Mouse (Mus musculus) gastrocnemius, adult 8-10 months (tissue): ENCODE results near the gene Ctu1. TPM values are rescaled to one million over a fixed set of nuclear protein-coding genes. Genes with fewer than 3 reads are reported as not detected.
"Not testable (repeated sequence)": the region's sequence is repeated elsewhere in the genome, so short reads cannot be mapped to it uniquely, and the experiment has no call there.

Experiments
- DNase-seq, 2 experiments: peaks; one replicate each; pipeline ENCODE4 v3.0.0; 2022; ENCODE audit warnings: low spot score in 2 of 2
- total RNA-seq, 4 experiments: library from RNA; stranded (reverse); gene quantifications; 2 replicates each; pipeline ENCODE4 v1.2.4; 2022

Gene Ctu1
- total RNA-seq, 4 experiments from 2014 or later: 2.1 to 3.2 (median 2.6) TPM

DNA sequence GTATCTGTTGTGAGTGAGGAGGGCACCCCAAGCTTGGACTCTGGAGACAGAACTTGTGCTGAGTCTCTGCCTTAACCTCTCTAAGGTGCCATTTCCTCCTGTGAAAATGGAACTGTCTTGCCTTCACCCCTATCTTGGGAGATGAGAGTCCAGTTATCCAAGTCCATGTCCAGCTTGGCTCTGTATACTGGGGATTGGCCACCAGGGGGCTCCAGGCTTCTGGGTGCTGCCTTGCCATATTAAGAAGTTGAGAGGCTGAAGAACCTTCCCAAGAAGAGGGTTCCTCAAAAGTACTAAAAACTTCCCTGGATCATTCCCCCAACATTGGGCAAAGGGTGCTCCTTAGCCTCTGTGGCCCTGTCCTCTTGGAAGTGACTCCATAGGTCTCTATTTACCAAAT lies 6.7 kb downstream of the Ctu1 start:
- no peak for DNase-seq

- no peak for DNase-seq
Measured at GRCm38 (mm10) chr7:43680960-43681359, 9.1 kb downstream of the Ctu1 start.

- DNase-seq: not testable (repeated sequence)
Measured at GRCm38 (mm10) chr7:43682511-43682910, 10.7 kb downstream of the Ctu1 start.

GRCm38 (mm10) chr7:43685088-43685487 lies 13.3 kb downstream of the Ctu1 start:
- DNase-seq: no peak

DNA sequence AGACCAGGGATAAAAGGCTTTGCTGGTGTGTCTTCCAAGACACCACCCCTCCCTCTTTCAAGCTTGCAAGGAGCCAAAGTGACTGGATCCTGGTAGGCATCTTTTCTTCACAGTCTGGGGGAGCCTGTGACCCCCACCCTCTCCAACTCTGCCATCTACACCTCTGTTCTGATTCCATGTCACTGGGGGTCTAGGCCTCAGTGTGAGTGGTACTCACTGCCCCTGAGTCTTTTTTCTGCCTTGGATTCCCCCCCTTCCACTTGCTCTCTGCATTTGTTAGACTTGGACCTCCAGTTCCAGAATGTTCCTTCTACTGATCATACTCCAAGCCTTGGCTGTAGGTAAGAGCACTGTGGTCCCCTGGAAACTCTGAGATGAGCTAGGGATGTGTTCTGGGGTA lies 18.3 kb downstream of the Ctu1 start, which contains the start of gene Klk14:
TSS of gene Klk14 (plus strand) at position 301 of the 400 bp plus-strand sequence.
- no peak for DNase-seq

DNA sequence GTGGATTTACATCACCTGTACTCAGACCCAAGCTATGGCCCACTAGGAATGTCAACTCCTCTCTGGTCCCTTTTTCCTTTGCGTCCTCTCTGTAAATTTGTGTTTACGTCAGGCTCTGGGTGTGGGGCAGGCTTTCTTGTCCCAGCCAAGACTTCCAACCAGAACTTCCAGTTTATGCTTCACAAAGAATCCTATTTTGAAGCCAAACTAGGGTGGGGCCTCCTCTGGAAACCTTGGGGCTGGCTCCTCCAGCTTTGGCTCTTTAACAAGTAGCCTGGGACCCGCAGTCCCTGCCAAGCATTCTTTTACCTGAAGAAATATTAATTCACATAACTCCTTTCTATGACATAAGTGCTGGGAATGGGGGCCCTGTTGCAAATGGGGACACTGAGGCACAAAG lies 38.2 kb downstream of the Ctu1 start:
- DNase-seq: no peak

DNA sequence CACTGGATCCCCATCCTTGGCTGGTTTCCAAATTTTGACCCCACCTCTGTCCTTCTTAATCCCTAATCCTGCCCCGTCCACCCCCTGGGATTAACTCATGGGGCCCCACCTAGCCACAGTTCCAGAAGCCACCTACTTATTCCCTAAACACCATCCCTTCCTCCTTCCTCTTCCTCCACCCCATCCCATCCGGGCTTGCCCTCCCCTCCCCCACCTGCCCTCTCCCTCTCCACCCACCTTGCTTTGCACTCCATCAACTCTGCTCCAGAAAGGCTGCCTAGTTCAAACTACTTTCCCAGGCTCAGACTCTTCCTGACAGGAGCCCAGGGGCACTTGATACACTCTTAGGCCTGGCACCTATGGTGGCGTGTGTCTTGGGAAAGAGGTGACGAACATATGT lies 40.5 kb downstream of the Ctu1 start, which contains the start of gene Klk13:
TSS of gene Klk13 (plus strand) at position 301 of the 400 bp plus-strand sequence.
- DNase-seq: no peak

DNA sequence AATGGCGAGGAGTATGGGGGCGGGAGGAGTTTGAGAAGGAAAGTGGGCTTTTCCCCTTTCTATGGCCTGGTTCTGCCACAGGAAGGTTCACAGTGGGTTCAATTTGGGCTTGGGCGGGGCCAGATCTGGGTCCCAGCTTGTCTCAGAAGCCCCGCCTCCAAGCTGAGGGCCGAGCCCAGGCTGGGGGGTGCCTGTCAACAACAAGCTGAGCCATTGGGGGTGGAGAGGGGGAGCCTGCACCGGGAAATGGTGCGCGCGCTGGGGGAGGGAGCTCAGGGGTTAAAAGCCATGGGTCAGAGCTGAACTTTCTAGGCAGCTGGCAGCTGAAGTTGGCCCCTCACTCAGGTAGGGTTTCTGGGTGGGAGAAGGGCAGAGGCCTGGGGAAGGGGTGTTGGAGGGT lies 41.1 kb downstream of the Ctu1 start:
- no peak for DNase-seq

GRCm38 (mm10) chr7:43713741-43714351 lies 42.0 kb downstream of the Ctu1 start:
- DNase-seq: no peak

Other genes with a start within 250 kb of the Ctu1 start
- not detected for gene Lim2, start 244.3 kb upstream of the Ctu1 start, total RNA-seq
- not detected for gene Nkg7, start 234.9 kb upstream of the Ctu1 start, total RNA-seq
- not detected for gene Cldnd2, start 231.2 kb upstream of the Ctu1 start, total RNA-seq
- 100 to 1,000 TPM; 284 to 324 (median 303) TPM for gene Etfb, start 227.9 kb upstream of the Ctu1 start, total RNA-seq
- under 1 TPM in 1 of 4 experiments, not detected in 3; 0.73 TPM for gene Gm45233, start 227.9 kb upstream of the Ctu1 start, total RNA-seq
- 1 to 10 TPM; 1.3 to 2.7 (median 1.7) TPM for gene Vsig10l, start 208.9 kb upstream of the Ctu1 start, total RNA-seq
- gene Iglon5, start 181.9 kb upstream of the Ctu1 start, total RNA-seq: under 1 TPM in 3 of 4 experiments, not detected in 1; 0.10 to 0.31 (median 0.13) TPM
- gene 4931406B18Rik, start 166.1 kb upstream of the Ctu1 start, total RNA-seq: not detected
- gene Cd33, start 127.6 kb upstream of the Ctu1 start, total RNA-seq: under 1 TPM; 0.10 to 0.75 (median 0.52) TPM
- gene Zfp658, start 109.8 kb upstream of the Ctu1 start, total RNA-seq: under 1 TPM; 0.16 to 0.43 (median 0.33) TPM
- 1 to 10 TPM; 3.6 to 3.9 (median 3.8) TPM for gene Zfp719, start 92.4 kb upstream of the Ctu1 start, total RNA-seq
- gene Zfp819, start 64.8 kb upstream of the Ctu1 start, total RNA-seq: not detected
- gene Ceacam18, start 37.3 kb upstream of the Ctu1 start, total RNA-seq: not detected
- under 1 TPM; 0.12 to 0.25 (median 0.16) TPM for gene Siglece, start 11.9 kb upstream of the Ctu1 start, total RNA-seq
- gene Klk14, start 18.4 kb downstream of the Ctu1 start, total RNA-seq: under 1 TPM in 1 of 4 experiments, not detected in 3; 0.19 TPM
- not detected for gene Klk13, start 40.6 kb downstream of the Ctu1 start, total RNA-seq
- gene Klk12, start 96.9 kb downstream of the Ctu1 start, total RNA-seq: not detected
- under 1 TPM in 1 of 4 experiments, not detected in 3; 0.40 TPM for gene Klk11, start 102.6 kb downstream of the Ctu1 start, total RNA-seq
- under 1 TPM; 0.27 to 0.53 (median 0.31) TPM for gene Klk10, start 109.0 kb downstream of the Ctu1 start, total RNA-seq
- not detected for gene Klk9, start 119.9 kb downstream of the Ctu1 start, total RNA-seq
- gene Klk8, start 125.6 kb downstream of the Ctu1 start, total RNA-seq: 1 to 10 TPM in 2 of 4 experiments, under 1 TPM in 2; 0.63 to 1.7 (median 0.95) TPM
- gene Klk7, start 139.3 kb downstream of the Ctu1 start, total RNA-seq: not detected
- not detected for gene Klk6, start 152.5 kb downstream of the Ctu1 start, total RNA-seq
- gene Klk5, start 170.0 kb downstream of the Ctu1 start, total RNA-seq: not detected
- gene Klk4, start 209.1 kb downstream of the Ctu1 start, total RNA-seq: not detected